Mouse (Mus musculus) C2C12 (cell line): ENCODE measurements around the gene Pofut2.

ENCODE experiments used
- CEBPB ChIP-seq: IDR thresholded peaks from one replicate; pipeline ENCODE4 v1.6.1; 2011; ENCODE audit warnings: low read depth, mild to moderate bottlenecking, control low read depth, moderate library complexity
- CTCF ChIP-seq: IDR thresholded peaks from one replicate; pipeline ENCODE4 v1.5.1; 2011; ENCODE audit not compliant: control insufficient read depth, insufficient read depth, insufficient read length
- MAX ChIP-seq: IDR thresholded peaks from one replicate; pipeline ENCODE4 v1.6.1; 2011; ENCODE audit warnings: mild to moderate bottlenecking, control low read depth
- MYOD1 ChIP-seq: IDR thresholded peaks from one replicate; pipeline ENCODE4 v1.6.1; 2011; ENCODE audit warnings: low read depth; ENCODE audit not compliant: control insufficient read depth, insufficient read length
- USF1 ChIP-seq: IDR thresholded peaks from one replicate; pipeline ENCODE4 v1.6.1; 2011; ENCODE audit warnings: low read depth, mild to moderate bottlenecking, control low read depth, moderate library complexity

GRCm38 (mm10) chr10:77227368-77227723, 31.7 kb upstream of the Pofut2 start:
- TF ChIP-seq CTCF = no peak
- TF ChIP-seq USF1 = no peak
- no peak for TF ChIP-seq MAX
- no peak for TF ChIP-seq CEBPB
- no peak for TF ChIP-seq MYOD1
